Mouse (Mus musculus) forebrain, embryonic 15.5 days (tissue): ENCODE measurements around the gene Eif5. TPM values are rescaled to one million over a fixed set of nuclear protein-coding genes. Genes with fewer than 3 reads are reported as not detected.

ENCODE experiments used
- ATAC-seq: fragments of 200-750 bp; cut with Nextera tagmentation; replicated peaks from 2 replicates; pipeline ENCODE4 v1.8.0; 2017; ENCODE audit warnings: mild to moderate bottlenecking, moderate TSS enrichment, moderate library complexity
- H3K27ac ChIP-seq: fragments of 300-500 bp; sonication (generic); replicated peaks from 2 replicates; pipeline ENCODE4 v1.5.1; 2015; ENCODE audit warnings: mild to moderate bottlenecking, inconsistent platforms
- H3K27me3 ChIP-seq: fragments of 300-500 bp; sonication (generic); 2 replicates; pipeline ENCODE4 v1.6.1; 2015; ENCODE audit warnings: inconsistent platforms
- H3K36me3 ChIP-seq: fragments of 300-500 bp; sonication (generic); 2 replicates; pipeline ENCODE4 v1.6.1; 2015; ENCODE audit warnings: mild to moderate bottlenecking, inconsistent platforms
- H3K4me1 ChIP-seq: fragments of 300-500 bp; sonication (generic); 2 replicates; pipeline ENCODE4 v1.6.1; 2015; ENCODE audit warnings: inconsistent platforms
- H3K4me2 ChIP-seq: fragments of 300-500 bp; sonication (generic); replicated peaks from 2 replicates; pipeline ENCODE4 v1.6.1; 2015; ENCODE audit warnings: mild to moderate bottlenecking, inconsistent platforms
- H3K4me3 ChIP-seq: fragments of 300-500 bp; sonication (generic); 2 replicates; pipeline ENCODE4 v1.5.1; 2015; ENCODE audit warnings: mild to moderate bottlenecking, inconsistent platforms
- H3K9ac ChIP-seq: fragments of 300-500 bp; sonication (generic); replicated peaks from 2 replicates; pipeline ENCODE4 v1.6.1; 2015; ENCODE audit warnings: mild to moderate bottlenecking, inconsistent platforms
- H3K9me3 ChIP-seq: fragments of 300-500 bp; sonication (generic); 2 replicates; pipeline ENCODE4 v1.6.1; 2016; ENCODE audit warnings: inconsistent platforms
- WGBS: fragments of 180-500 bp; shearing (Covaris S2); methylation state at CpG from one replicate; pipeline ENCODE4 v1.1.7; 2015; ENCODE audit warnings: mixed read lengths; 5-methylcytosine and 5-hydroxymethylcytosine counted together
- polyA plus RNA-seq: library from polyadenylated mRNA; unstranded; fragments of >200 nt; fragmentation: Nextera tagmentation; extraction: Ambion mirVana; gene quantifications from 2 replicates; pipeline ENCODE4 v1.2.1, GENCODE M21; 2015

The Eif5 gene
- polyA plus RNA-seq, 1 experiment from 2014 or later = 638 TPM

- Histone ChIP-seq H3K4me3 (no peak overlapping the region), H3K9me3 (no peaks in the 10 kb centered on the region), H3K27ac (no peak overlapping the region), H3K4me2 (no peak overlapping the region), H3K36me3 (no peaks in the 10 kb centered on the region), H3K9ac (no peak overlapping the region), H3K27me3 (no peaks in the 10 kb centered on the region), H3K4me1 (no peaks in the 10 kb centered on the region)
- no peak for ATAC-seq
- WGBS = 86% methylated on average over 12 of the region's 12 CpGs
Observed at GRCm38 (mm10) chr12:111512572-111513063, 25.2 kb upstream of the Eif5 start.

GRCm38 (mm10) chr12:111513673-111514072, 24.1 kb upstream of the Eif5 start:
- Histone ChIP-seq H3K4me3 (no peak overlapping the region), H3K4me1 (no peaks in the 10 kb centered on the region), H3K4me2 (no peak overlapping the region), H3K9ac (no peak overlapping the region), H3K9me3 (no peaks in the 10 kb centered on the region), H3K27me3 (no peaks in the 10 kb centered on the region), H3K27ac (no peak overlapping the region), H3K36me3 (no peaks in the 10 kb centered on the region)
- WGBS = 57% methylated on average over 5 of the region's 5 CpGs
- ATAC-seq = no peak

- Histone ChIP-seq H3K9ac (no peak overlapping the region), H3K4me3 (no peak overlapping the region), H3K9me3 (no peaks in the 10 kb centered on the region), H3K4me1 (no peaks in the 10 kb centered on the region), H3K27ac (no peak overlapping the region), H3K4me2 (no peak overlapping the region), H3K36me3 (no peaks in the 10 kb centered on the region), H3K27me3 (no peaks in the 10 kb centered on the region)
- ATAC-seq = no peak
- WGBS = 75% methylated on average over 7 of the region's 7 CpGs
Observed at GRCm38 (mm10) chr12:111514231-111514792, 23.5 kb upstream of the Eif5 start.

- no peaks in the 10 kb centered on the region for H3K36me3 ChIP-seq
- no peak overlapping the region for H3K9ac ChIP-seq
- H3K27me3 ChIP-seq = no peaks in the 10 kb centered on the region
- ATAC-seq = no peak
- H3K9me3 ChIP-seq = no peaks in the 10 kb centered on the region
- no peak overlapping the region for H3K4me3 ChIP-seq
- H3K27ac ChIP-seq = no peak overlapping the region
- H3K4me1 ChIP-seq = no peaks in the 10 kb centered on the region
- 86% methylated on average over 7 of the region's 7 CpGs for WGBS
- no peak overlapping the region for H3K4me2 ChIP-seq
Observed at GRCm38 (mm10) chr12:111514874-111515649, 22.8 kb upstream of the Eif5 start.

GRCm38 (mm10) chr12:111515920-111516319, 21.9 kb upstream of the Eif5 start:
- no peak overlapping the region for H3K4me3 ChIP-seq
- H3K27ac ChIP-seq = no peak overlapping the region
- H3K36me3 ChIP-seq = no peaks in the 10 kb centered on the region
- H3K4me1 ChIP-seq = no peaks in the 10 kb centered on the region
- H3K9ac ChIP-seq = no peak overlapping the region
- H3K4me2 ChIP-seq = no peak overlapping the region
- WGBS = 89% methylated on average over 5 of the region's 5 CpGs
- no peaks in the 10 kb centered on the region for H3K27me3 ChIP-seq
- H3K9me3 ChIP-seq = no peaks in the 10 kb centered on the region
- no peak for ATAC-seq

- H3K4me3 ChIP-seq = no peak overlapping the region
- H3K27me3 ChIP-seq = no peaks in the 10 kb centered on the region
- no peak overlapping the region for H3K27ac ChIP-seq
- no peaks in the 10 kb centered on the region for H3K36me3 ChIP-seq
- peaks cover under 1% of the 10 kb centered on the region; the same call in 1 of the 2 replicates for H3K9me3 ChIP-seq
- no peak overlapping the region for H3K4me2 ChIP-seq
- WGBS = 92% methylated on average over 6 of the region's 6 CpGs
- no peak for ATAC-seq
- H3K9ac ChIP-seq = no peak overlapping the region
- no peaks in the 10 kb centered on the region for H3K4me1 ChIP-seq
Observed at GRCm38 (mm10) chr12:111516826-111517225, 21.0 kb upstream of the Eif5 start.

GRCm38 (mm10) chr12:111517901-111518300, 19.9 kb upstream of the Eif5 start:
- peaks cover 6% of the 10 kb centered on the region; the same call in 1 of the 2 replicates for H3K9me3 ChIP-seq
- no peak overlapping the region for H3K27ac ChIP-seq
- ATAC-seq = no peak
- H3K27me3 ChIP-seq = no peaks in the 10 kb centered on the region
- no peaks in the 10 kb centered on the region for H3K36me3 ChIP-seq
- no peak overlapping the region for H3K9ac ChIP-seq
- H3K4me2 ChIP-seq = no peak overlapping the region
- H3K4me1 ChIP-seq = no peaks in the 10 kb centered on the region
- WGBS = 66% methylated on average over 4 of the region's 4 CpGs
- no peak overlapping the region for H3K4me3 ChIP-seq

GRCm38 (mm10) chr12:111518391-111518790, 19.4 kb upstream of the Eif5 start:
- H3K4me1 ChIP-seq = no peaks in the 10 kb centered on the region
- H3K9me3 ChIP-seq = peaks cover 6% of the 10 kb centered on the region; the same call in 1 of the 2 replicates
- no peak overlapping the region for H3K4me2 ChIP-seq
- 94% methylated on average over 9 of the region's 9 CpGs for WGBS
- H3K9ac ChIP-seq = no peak overlapping the region
- no peak overlapping the region for H3K4me3 ChIP-seq
- no peaks in the 10 kb centered on the region for H3K36me3 ChIP-seq
- no peak for ATAC-seq
- H3K27me3 ChIP-seq = no peaks in the 10 kb centered on the region
- H3K27ac ChIP-seq = no peak overlapping the region

- Histone ChIP-seq H3K27ac (no peak overlapping the region), H3K4me2 (no peak overlapping the region), H3K9ac (no peak overlapping the region), H3K9me3 (peaks cover 6% of the 10 kb centered on the region; the same call in 1 of the 2 replicates), H3K36me3 (no peaks in the 10 kb centered on the region), H3K4me3 (no peak overlapping the region), H3K27me3 (no peaks in the 10 kb centered on the region), H3K4me1 (no peaks in the 10 kb centered on the region)
- 85% methylated on average over 5 of the region's 5 CpGs for WGBS
- no peak for ATAC-seq
Observed at GRCm38 (mm10) chr12:111519821-111520220, 18.0 kb upstream of the Eif5 start.

GRCm38 (mm10) chr12:111520994-111521393, 16.8 kb upstream of the Eif5 start:
- no peaks in the 10 kb centered on the region for H3K4me1 ChIP-seq
- 93% methylated on average over 2 of the region's 2 CpGs for WGBS
- H3K27me3 ChIP-seq = no peaks in the 10 kb centered on the region
- no peak overlapping the region for H3K4me2 ChIP-seq
- no peak overlapping the region for H3K9ac ChIP-seq
- no peak overlapping the region for H3K4me3 ChIP-seq
- no peak overlapping the region for H3K27ac ChIP-seq
- H3K9me3 ChIP-seq = peaks cover 6% of the 10 kb centered on the region; the same call in 1 of the 2 replicates
- H3K36me3 ChIP-seq = no peaks in the 10 kb centered on the region
- no peak for ATAC-seq

- H3K4me2 ChIP-seq = no peak overlapping the region
- WGBS = 71% methylated on average over 1 of the region's 1 CpGs
Observed at GRCm38 (mm10) chr12:111524469-111524868, 13.3 kb upstream of the Eif5 start.

GRCm38 (mm10) chr12:111524883-111525282, 12.9 kb upstream of the Eif5 start:
- Histone ChIP-seq H3K27ac (no peak overlapping the region), H3K9ac (no peak overlapping the region), H3K27me3 (no peaks in the 10 kb centered on the region), H3K36me3 (no peaks in the 10 kb centered on the region), H3K4me3 (no peak overlapping the region), H3K4me1 (no peaks in the 10 kb centered on the region), H3K4me2 (no peak overlapping the region), H3K9me3 (peaks cover 6% of the 10 kb centered on the region; the same call in 1 of the 2 replicates)
- ATAC-seq = no peak
- WGBS = 89% methylated on average over 3 of the region's 3 CpGs

More at GRCm38 (mm10) chr12:111524469-111524868, 13.3 kb upstream of the Eif5 start:
- Histone ChIP-seq H3K9ac (no peak overlapping the region), H3K9me3 (peaks cover 6% of the 10 kb centered on the region; the same call in 1 of the 2 replicates), H3K27ac (no peak overlapping the region), H3K4me3 (no peak overlapping the region), H3K36me3 (no peaks in the 10 kb centered on the region), H3K4me1 (no peaks in the 10 kb centered on the region), H3K27me3 (no peaks in the 10 kb centered on the region)
- ATAC-seq = no peak
